Comparison of ENCODE assay signal across 28 mouse cellular contexts in the genomic region with DNA sequence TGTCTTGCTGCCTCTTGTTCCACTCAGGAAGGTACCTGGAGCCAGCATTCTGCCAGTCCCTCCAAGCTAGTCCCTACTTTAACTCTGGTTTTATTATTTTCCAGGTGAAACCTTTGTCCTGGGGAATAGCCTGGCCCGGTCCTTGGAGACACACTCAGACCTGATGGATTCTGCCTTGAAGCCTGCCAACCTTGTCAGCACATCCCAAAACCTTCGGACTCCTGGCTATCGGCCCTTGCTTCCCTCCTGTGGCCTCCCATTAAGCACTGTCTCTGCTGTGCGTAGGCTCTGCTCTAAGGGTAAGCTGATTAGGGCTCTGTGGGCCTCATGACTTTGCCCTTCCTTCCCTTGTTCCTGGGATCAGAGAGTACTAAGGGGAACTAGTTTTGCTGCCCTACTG. TPM values are rescaled to one million over a fixed set of nuclear protein-coding genes. Genes with fewer than 3 reads are reported as not detected.
DNase-seq lines count a peak whose midpoint lies in the region; ATAC-seq and TF ChIP-seq lines count a peak whose summit lies in the region.
"Had no signal": no experiment of that assay in that cellular context is flagged by ENCODE, and none has a peak within 500 bp of the region (broad histone marks: within the 10 kb centered on the region; RNA-seq: fewer than 3 reads in every experiment).

No protein-coding gene starts in this region.

- no peak for TF ChIP-seq CTCF in kidney, adult 2 months (conservative IDR thresholded peaks at IDR 0.05; ENCODE audit: insufficient read depth, insufficient read length, low read depth, low read length)

- TF ChIP-seq POLR2A in kidney, adult 2 months (IDR thresholded peaks at IDR 0.05; ENCODE audit: low read depth, low read length), result no peak

- H3K9me3 ChIP-seq in intestine, embryonic 16.5 days (ENCODE audit: control insufficient read depth, low read length), result no peaks in the 10 kb centered on the region
- no peaks in the 10 kb centered on the region for H3K9me3 ChIP-seq in intestine, embryonic 15.5 days
- H3K9me3 ChIP-seq in kidney, embryonic 16.5 days (ENCODE audit: low read length), result no peaks in the 10 kb centered on the region
- H3K9me3 ChIP-seq: embryonic facial prominence, embryonic 12.5 days; embryonic facial prominence, embryonic 15.5 days; G1E; heart, embryonic 10.5 days; heart, embryonic 13.5 days; hindbrain, embryonic 12.5 days; hindbrain, embryonic 15.5 days had no signal

- WGBS in intestine, embryonic 16.5 days, result 88% methylated on average over 4 of the region's 4 CpGs
- 88% methylated on average over 4 of the region's 4 CpGs for WGBS in intestine, embryonic 15.5 days
- 59% methylated on average over 4 of the region's 4 CpGs for WGBS in kidney, adult 2 months
- 91% methylated on average over 4 of the region's 4 CpGs for WGBS in kidney, embryonic 16.5 days

- no peak overlapping the region for H3K27ac ChIP-seq in intestine, embryonic 16.5 days (ENCODE audit: low read length)
- H3K27ac ChIP-seq in intestine, embryonic 15.5 days, result no peak overlapping the region
- H3K27ac ChIP-seq in kidney, adult 2 months (ENCODE audit: insufficient read depth, low read depth, low read length), result no peak overlapping the region
- H3K27ac ChIP-seq in kidney, embryonic 16.5 days (ENCODE audit: low read length), result no peak overlapping the region
- H3K27ac ChIP-seq: embryonic facial prominence, embryonic 12.5 days; embryonic facial prominence, embryonic 15.5 days; heart, adult 2 months; heart, embryonic 10.5 days; heart, embryonic 13.5 days; hindbrain, embryonic 12.5 days; hindbrain, embryonic 15.5 days had no signal

- H3K4me2 ChIP-seq in intestine, embryonic 16.5 days (ENCODE audit: low read depth, low read length), result no peak overlapping the region
- no peak overlapping the region for H3K4me2 ChIP-seq in intestine, embryonic 15.5 days (replicated peaks)
- H3K4me2 ChIP-seq in kidney, embryonic 16.5 days (replicated peaks; ENCODE audit: low read depth, low read length), result no peak overlapping the region
- H3K4me2 ChIP-seq: embryonic facial prominence, embryonic 12.5 days; embryonic facial prominence, embryonic 15.5 days; heart, embryonic 13.5 days; hindbrain, embryonic 12.5 days; hindbrain, embryonic 15.5 days had no signal

- no peaks in the 10 kb centered on the region for H3K27me3 ChIP-seq in intestine, embryonic 16.5 days (replicated peaks; ENCODE audit: control insufficient read depth, insufficient read depth, low read length)
- no peaks in the 10 kb centered on the region for H3K27me3 ChIP-seq in intestine, embryonic 15.5 days (replicated peaks)
- no peaks in the 10 kb centered on the region for H3K27me3 ChIP-seq in kidney, adult 2 months (replicated peaks; ENCODE audit: control insufficient read depth, insufficient read depth, low read length)
- no peaks in the 10 kb centered on the region for H3K27me3 ChIP-seq in kidney, embryonic 16.5 days (ENCODE audit: insufficient read depth, low read length)
- H3K27me3 ChIP-seq: CH12.LX; embryonic facial prominence, embryonic 12.5 days; embryonic facial prominence, embryonic 15.5 days; heart, embryonic 13.5 days; hindbrain, embryonic 12.5 days; hindbrain, embryonic 15.5 days; Patski had no signal

- peak; percentile 87 for DNase-seq in kidney, adult 2 months
- peak; percentile 38 to 66 for DNase-seq in kidney, postnatal 25 days
- DNase-seq in kidney, postnatal 14 days, result no peak
- DNase-seq in kidney, postnatal 36 days, result peak; percentile 53 to 67
- DNase-seq: adrenal gland, postnatal 10 days; adrenal gland, postnatal 36 days; B cell, adult 2 months; cerebellum, adult 18-20 months; cerebellum, adult 9-10 months; cerebellum, postnatal 25 days; forebrain, postnatal 0 days; gastrocnemius, postnatal 25 days; heart, adult 2 months; heart, postnatal 14 days had no signal

- H3K9ac ChIP-seq in intestine, embryonic 16.5 days (ENCODE audit: low read depth, low read length), result no peak overlapping the region
- H3K9ac ChIP-seq in intestine, embryonic 15.5 days, result no peak overlapping the region
- H3K9ac ChIP-seq in kidney, embryonic 16.5 days (replicated peaks; ENCODE audit: low read length), result no peak overlapping the region
- H3K9ac ChIP-seq: embryonic facial prominence, embryonic 12.5 days; embryonic facial prominence, embryonic 15.5 days; forebrain, postnatal 0 days; heart, embryonic 13.5 days; hindbrain, embryonic 12.5 days; hindbrain, embryonic 15.5 days had no signal

- ATAC-seq in intestine, embryonic 16.5 days, result peak; percentile 33; the same call in 1 of the 2 replicates
- ATAC-seq in intestine, embryonic 15.5 days, result no peak
- ATAC-seq in kidney, embryonic 16.5 days (ENCODE audit: low FRiP score, low TSS enrichment), result no peak
- ATAC-seq: forebrain, embryonic 14.5 days; forebrain, postnatal 0 days; Patski had no signal

- H3K4me1 ChIP-seq in intestine, embryonic 16.5 days (ENCODE audit: control insufficient read depth, insufficient read depth, low read length), result no peaks in the 10 kb centered on the region
- no peaks in the 10 kb centered on the region for H3K4me1 ChIP-seq in intestine, embryonic 15.5 days (replicated peaks)
- no peaks in the 10 kb centered on the region for H3K4me1 ChIP-seq in kidney, adult 2 months (ENCODE audit: control insufficient read depth, insufficient read depth, low read length)
- H3K4me1 ChIP-seq in kidney, embryonic 16.5 days (ENCODE audit: insufficient read depth, low read length), result no peaks in the 10 kb centered on the region
- H3K4me1 ChIP-seq: embryonic facial prominence, embryonic 12.5 days; embryonic facial prominence, embryonic 15.5 days; heart, embryonic 10.5 days; heart, embryonic 13.5 days; hindbrain, embryonic 12.5 days; hindbrain, embryonic 15.5 days had no signal

- peaks cover 6% of the 10 kb centered on the region; the same call in 1 of the 2 replicates for H3K36me3 ChIP-seq in intestine, embryonic 16.5 days (ENCODE audit: control insufficient read depth, insufficient read depth, low read length)
- H3K36me3 ChIP-seq in intestine, embryonic 15.5 days, result peaks cover 22% of the 10 kb centered on the region
- no peaks in the 10 kb centered on the region; the same call in 1 of the 2 replicates for H3K36me3 ChIP-seq in kidney, adult 2 months (ENCODE audit: control insufficient read depth, insufficient read depth, low read length)
- H3K36me3 ChIP-seq in kidney, embryonic 16.5 days (ENCODE audit: insufficient read depth, low read length), result peaks cover 50% of the 10 kb centered on the region
- H3K36me3 ChIP-seq: G1E had no signal

- no peak overlapping the region for H3K4me3 ChIP-seq in intestine, embryonic 16.5 days (ENCODE audit: low read length)
- H3K4me3 ChIP-seq in intestine, embryonic 15.5 days (replicated peaks), result no peak overlapping the region
- no peak overlapping the region for H3K4me3 ChIP-seq in kidney, adult 2 months (ENCODE audit: insufficient read depth, low read depth, low read length)
- no peak overlapping the region for H3K4me3 ChIP-seq in kidney, embryonic 16.5 days (ENCODE audit: low read length)
- H3K4me3 ChIP-seq: embryonic facial prominence, embryonic 12.5 days; embryonic facial prominence, embryonic 15.5 days; heart, adult 2 months; heart, embryonic 10.5 days; heart, embryonic 13.5 days; hindbrain, embryonic 12.5 days; hindbrain, embryonic 15.5 days had no signal

RNA-seq across cellular contexts. Expression of a gene that starts 9.7 kb away (rescaled TPM):
- not detected in 2 replicates for polyA plus RNA-seq in intestine, embryonic 16.5 days (2015; fragmentation: Nextera tagmentation; extraction: Ambion mirVana)
- polyA plus RNA-seq in intestine, embryonic 15.5 days (2015; fragmentation: Nextera tagmentation; extraction: Ambion mirVana), result not detected in 2 replicates
- polyA plus RNA-seq in kidney, adult 2 months (2012; rRNA removed), result 0.15 and 0.31 TPM in 2 replicates
- not detected in 2 replicates for polyA plus RNA-seq in kidney, embryonic 16.5 days (2015; fragmentation: Nextera tagmentation; extraction: Ambion mirVana)
- polyA plus RNA-seq: embryonic facial prominence, embryonic 12.5 days; forebrain, embryonic 11.5 days; forebrain, embryonic 14.5 days; forebrain, postnatal 0 days; G1E; hindbrain, embryonic 12.5 days had no signal

RNA-seq across cellular contexts. Expression of a gene that starts 47.7 kb away (rescaled TPM):
- polyA plus RNA-seq in intestine, embryonic 16.5 days (2015; fragmentation: Nextera tagmentation; extraction: Ambion mirVana), result 52.5 and 63.0 TPM in 2 replicates
- polyA plus RNA-seq in intestine, embryonic 15.5 days (2015; fragmentation: Nextera tagmentation; extraction: Ambion mirVana), result 68.1 and 72.6 TPM in 2 replicates
- 6.8 and 8.3 TPM in 2 replicates for polyA plus RNA-seq in kidney, adult 2 months (2012; rRNA removed)
- polyA plus RNA-seq in kidney, embryonic 16.5 days (2015; fragmentation: Nextera tagmentation; extraction: Ambion mirVana), result 73.7 and 79.0 TPM in 2 replicates
